Mouse (Mus musculus) heart, postnatal 0 days (tissue): ENCODE measurements around the gene Zfc3h1. TPM values are rescaled to one million over a fixed set of nuclear protein-coding genes. Genes with fewer than 3 reads are reported as not detected.

Source experiments
- ATAC-seq: fragments of 200-750 bp; cut with Nextera tagmentation; 2 replicates; pipeline ENCODE4 v1.8.0; 2017; ENCODE audit warnings: low read depth, moderate number of reproducible peaks, moderate library complexity; ENCODE audit not compliant: insufficient read depth
- DNase-seq: peaks from one replicate; pipeline ENCODE4 v3.0.0-alpha.2; 2016; ENCODE audit warnings: low spot score
- H3K27ac ChIP-seq: fragments of 300-500 bp; sonication (generic); 2 replicates; pipeline ENCODE4 v1.5.1; 2014; ENCODE audit warnings: low read depth, mild to moderate bottlenecking
- H3K27me3 ChIP-seq: fragments of 300-500 bp; sonication (generic); 2 replicates; pipeline ENCODE4 v1.6.1; 2014; ENCODE audit warnings: low read length, mixed read lengths; ENCODE audit not compliant: control insufficient read depth, insufficient read depth
- H3K36me3 ChIP-seq: fragments of 300-500 bp; sonication (generic); replicated peaks from 2 replicates; pipeline ENCODE4 v1.6.1; 2014; ENCODE audit warnings: low read length, mixed read lengths; ENCODE audit not compliant: control insufficient read depth, insufficient read depth
- H3K4me1 ChIP-seq: fragments of 300-500 bp; sonication (generic); 2 replicates; pipeline ENCODE4 v1.6.1; 2014; ENCODE audit warnings: antibody characterized with exemption; ENCODE audit not compliant: control insufficient read depth, insufficient read depth
- H3K4me2 ChIP-seq: fragments of 300-500 bp; sonication (generic); 2 replicates; pipeline ENCODE4 v1.6.1; 2014; ENCODE audit warnings: low read depth, mild to moderate bottlenecking, low read length, moderate library complexity
- H3K4me3 ChIP-seq: fragments of 300-500 bp; sonication (generic); 2 replicates; pipeline ENCODE4 v1.5.1; 2014; ENCODE audit warnings: low read depth, low read length
- H3K9ac ChIP-seq: fragments of 300-500 bp; sonication (generic); replicated peaks from 2 replicates; pipeline ENCODE4 v1.6.1; 2014; ENCODE audit warnings: low read depth, low read length, mixed read lengths
- H3K9me3 ChIP-seq: fragments of 300-500 bp; sonication (generic); replicated peaks from 2 replicates; pipeline ENCODE4 v1.6.1; 2016; ENCODE audit warnings: low read length; ENCODE audit not compliant: control insufficient read depth
- CTCF ChIP-seq: IDR thresholded peaks from 2 replicates; pipeline ENCODE4 v1.5.1; 2016; ENCODE audit warnings: antibody characterized with exemption, control low read depth, low read depth
- EP300 ChIP-seq: IDR thresholded peaks from 2 replicates; pipeline ENCODE4 v1.6.1; 2016; ENCODE audit warnings: antibody characterized with exemption, low read depth
- WGBS: fragments of 180-500 bp; shearing (Covaris S2); extraction: QIAGEN DNeasy Blood & Tissue Kit; methylation state at CpG from one replicate; pipeline ENCODE4 v1.1.7; 2014; 5-methylcytosine and 5-hydroxymethylcytosine counted together
- polyA plus RNA-seq: library from polyadenylated mRNA; unstranded; fragments of >200 nt; fragmentation: Nextera tagmentation; extraction: Ambion mirVana; gene quantifications from 2 replicates; pipeline ENCODE4 v1.2.1, GENCODE M21; 2015
- total RNA-seq: library from RNA; depleted of rRNA; stranded (reverse); fragments of >200 nt; gene quantifications from 2 replicates; pipeline ENCODE4 v1.2.3, GENCODE M21; 2014; ENCODE audit warnings: low replicate concordance; rRNA removed

Gene Zfc3h1
- total and polyA plus RNA-seq, 2 experiments from 2014 or later, result 5.3 to 26.5 TPM

GRCm38 (mm10) chr10:115473213-115473961 is 88.6 kb downstream of the Zfc3h1 start:
- ATAC-seq (no peak), DNase-seq (no peak)
- Histone ChIP-seq H3K4me1 (no peaks in the 10 kb centered on the region), H3K4me3 (no peak overlapping the region), H3K27me3 (no peaks in the 10 kb centered on the region), H3K4me2 (no peak overlapping the region), H3K36me3 (no peaks in the 10 kb centered on the region), H3K27ac (no peak overlapping the region), H3K9me3 (no peaks in the 10 kb centered on the region), H3K9ac (no peak overlapping the region)
- TF ChIP-seq EP300, result no peak
- TF ChIP-seq CTCF, result no peak
- 74% methylated on average over 6 of the region's 6 CpGs for WGBS

GRCm38 (mm10) chr10:115475000-115475550 is 90.3 kb downstream of the Zfc3h1 start:
- no peak for DNase-seq
- WGBS, result 65% methylated on average over 7 of the region's 7 CpGs
- TF ChIP-seq EP300, result no peak
- Histone ChIP-seq H3K27me3 (no peaks in the 10 kb centered on the region), H3K9me3 (no peaks in the 10 kb centered on the region), H3K4me2 (no peak overlapping the region), H3K27ac (no peak overlapping the region), H3K9ac (no peak overlapping the region), H3K4me1 (no peaks in the 10 kb centered on the region), H3K4me3 (no peak overlapping the region), H3K36me3 (no peaks in the 10 kb centered on the region)
- no peak for ATAC-seq

- Histone ChIP-seq H3K9me3 (no peaks in the 10 kb centered on the region), H3K27ac (no peak overlapping the region), H3K9ac (no peak overlapping the region), H3K36me3 (no peaks in the 10 kb centered on the region), H3K4me3 (no peak overlapping the region), H3K27me3 (no peaks in the 10 kb centered on the region), H3K4me2 (no peak overlapping the region), H3K4me1 (no peaks in the 10 kb centered on the region)
- ATAC-seq, result no peak
- TF ChIP-seq CTCF (no peak), EP300 (no peak)
- DNase-seq, result no peak
- 87% methylated on average over 9 of the region's 9 CpGs for WGBS
Observed at GRCm38 (mm10) chr10:115476506-115476905, 91.7 kb downstream of the Zfc3h1 start.

- H3K4me2 ChIP-seq, result peak overlapping the region; percentile 57
- no peak overlapping the region for H3K27ac ChIP-seq
- H3K9ac ChIP-seq, result no peak overlapping the region; the same call in 1 of the 2 replicates
- H3K9me3 ChIP-seq, result no peaks in the 10 kb centered on the region
- peak overlapping the region; percentile 29 for H3K4me3 ChIP-seq
- H3K4me1 ChIP-seq, result no peaks in the 10 kb centered on the region
- 14% methylated on average over 20 of the region's 20 CpGs for WGBS
- no peaks in the 10 kb centered on the region for H3K27me3 ChIP-seq
- no peaks in the 10 kb centered on the region for H3K36me3 ChIP-seq
- DNase-seq (no peak), ATAC-seq (no peak)
- TF ChIP-seq CTCF (no peak), EP300 (no peak)
Observed at GRCm38 (mm10) chr10:115478441-115479141, 93.8 kb downstream of the Zfc3h1 start.

Other genes with a start within 250 kb of the Zfc3h1 start
- gene Tph2, start 199.9 kb upstream of the Zfc3h1 start, total RNA-seq, result not detected in 2 replicates
- 0.05 TPM in 2 replicates for gene Tph2, start 199.9 kb upstream of the Zfc3h1 start, polyA plus RNA-seq
- gene Tbc1d15, start 133.5 kb upstream of the Zfc3h1 start, total RNA-seq, result 7.1 and 11.3 TPM in 2 replicates
- gene Tbc1d15, start 133.5 kb upstream of the Zfc3h1 start, polyA plus RNA-seq, result 27.7 and 29.7 TPM in 2 replicates
- gene Rab21, start 69.4 kb upstream of the Zfc3h1 start, total RNA-seq, result 42.0 and 45.2 TPM in 2 replicates
- 7.2 and 7.7 TPM in 2 replicates for gene Rab21, start 69.4 kb upstream of the Zfc3h1 start, polyA plus RNA-seq
- gene Tmem19, start 22.5 kb upstream of the Zfc3h1 start, total RNA-seq, result 6.0 and 17.2 TPM in 2 replicates
- 21.3 and 21.6 TPM in 2 replicates for gene Tmem19, start 22.5 kb upstream of the Zfc3h1 start, polyA plus RNA-seq
- gene Thap2, start 516 bp upstream of the Zfc3h1 start, total RNA-seq, result 4.0 and 11.1 TPM in 2 replicates
- gene Thap2, start 516 bp upstream of the Zfc3h1 start, polyA plus RNA-seq, result 8.9 and 12.1 TPM in 2 replicates
- gene A930009A15Rik, start 185.0 kb downstream of the Zfc3h1 start, total RNA-seq, result not detected in 2 replicates
- not detected in 2 replicates for gene A930009A15Rik, start 185.0 kb downstream of the Zfc3h1 start, polyA plus RNA-seq
- gene Lgr5, start 202.8 kb downstream of the Zfc3h1 start, total RNA-seq, result not detected in 2 replicates
- 0.04 and 0.08 TPM in 2 replicates for gene Lgr5, start 202.8 kb downstream of the Zfc3h1 start, polyA plus RNA-seq